Mouse (Mus musculus): Measurements from ENCODE around the gene Ankrd13a. TPM values are rescaled to one million over a fixed set of nuclear protein-coding genes. Genes with fewer than 3 reads are reported as not detected.
"Not testable (repeated sequence)": the region's sequence is repeated elsewhere in the genome, so short reads cannot be mapped to it uniquely, and the experiment has no call there.

Ankrd13a gene
- polyA plus RNA-seq, 1 experiment from 2014 or later = 43.1 TPM

DNA sequence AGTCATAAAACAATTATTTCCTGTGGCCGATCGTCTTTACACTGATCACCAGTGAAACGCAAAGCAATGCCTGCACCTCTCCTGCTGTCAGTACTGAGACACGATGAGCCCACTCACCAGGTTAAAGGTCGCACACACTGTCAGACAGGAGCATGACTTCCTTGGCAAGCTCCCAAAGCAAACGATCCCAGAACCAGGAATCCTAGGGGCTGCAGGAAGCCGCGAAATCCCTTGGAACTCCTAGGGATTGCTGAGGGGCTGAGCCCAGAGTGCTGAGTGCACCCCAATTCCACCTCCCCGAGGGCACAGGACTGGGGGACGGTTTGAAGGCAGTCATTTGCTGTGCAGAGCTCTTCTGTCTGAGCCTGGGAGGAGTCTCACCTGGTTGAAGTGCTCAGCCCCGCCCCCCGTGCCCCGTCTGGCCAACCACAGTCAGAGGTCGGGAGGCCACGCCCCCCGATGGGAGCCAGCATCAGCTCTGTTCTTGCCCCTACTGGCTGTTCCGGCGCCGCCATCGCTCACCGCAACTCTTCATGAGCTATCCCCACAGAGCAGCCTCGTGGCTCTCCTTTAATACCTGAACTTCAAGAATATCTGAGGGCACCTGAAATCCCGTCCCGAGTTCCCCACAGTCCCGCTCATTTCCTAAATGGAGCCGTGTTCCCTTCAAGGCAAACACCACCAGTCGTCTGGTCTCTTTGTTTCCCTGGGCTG lies 51.7 kb downstream of the Ankrd13a start:
- H3K4me1 ChIP-seq (replicated peaks; ENCODE audit: control insufficient read depth, insufficient read depth, low read length) = peaks cover 3% of the 10 kb centered on the region; the same call in 1 of the 2 replicates
- H3K27me3 ChIP-seq (ENCODE audit: control insufficient read depth, insufficient read depth, low read depth, low read length) = no peaks in the 10 kb centered on the region
- H3K9me3 ChIP-seq (ENCODE audit: control insufficient read depth, low read length) = peaks cover 4% of the 10 kb centered on the region
- H3K27ac ChIP-seq (ENCODE audit: low read length) = no peak overlapping the region
- ATAC-seq (ENCODE audit: low read depth) = peak; percentile 79
- peak overlapping the region; percentile 62 for H3K4me2 ChIP-seq (ENCODE audit: low read depth, low read length)
- H3K4me3 ChIP-seq (ENCODE audit: low read length) = peak overlapping the region; percentile 35
- WGBS = 6% methylated on average over 27 of the region's 27 CpGs
- peaks cover 4% of the 10 kb centered on the region for H3K36me3 ChIP-seq (ENCODE audit: control insufficient read depth, insufficient read depth, low read length)
- H3K9ac ChIP-seq (ENCODE audit: low read length) = peak overlapping the region; percentile 53

DNA sequence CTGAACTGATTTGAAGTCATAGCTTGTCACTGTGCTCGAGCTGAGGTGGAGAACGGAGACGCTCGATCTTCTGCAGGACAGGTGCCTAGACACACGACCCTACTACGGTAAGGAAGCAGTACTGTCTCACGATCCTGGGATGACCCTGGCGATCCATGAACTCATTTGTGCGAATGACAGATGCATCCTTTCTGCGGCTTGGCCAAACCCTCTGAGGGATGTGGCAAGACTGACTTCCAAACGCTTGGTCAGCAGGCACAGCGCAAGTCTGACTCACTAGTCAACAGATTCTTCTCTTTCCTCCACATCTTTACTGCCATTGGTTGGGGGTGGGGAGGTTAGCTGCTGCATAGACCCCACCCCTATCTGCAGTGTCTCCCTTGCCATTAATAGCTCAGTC lies 53.0 kb downstream of the Ankrd13a start:
- no peaks in the 10 kb centered on the region for H3K9me3 ChIP-seq (ENCODE audit: control insufficient read depth, low read length)
- H3K9ac ChIP-seq (ENCODE audit: low read length) = no peak overlapping the region
- WGBS = 70% methylated on average over 12 of the region's 12 CpGs
- ATAC-seq (ENCODE audit: low read depth) = no peak
- no peaks in the 10 kb centered on the region for H3K27me3 ChIP-seq (ENCODE audit: control insufficient read depth, insufficient read depth, low read depth, low read length)
- peaks cover 3% of the 10 kb centered on the region; the same call in 1 of the 2 replicates for H3K4me1 ChIP-seq (replicated peaks; ENCODE audit: control insufficient read depth, insufficient read depth, low read length)
- no peak overlapping the region for H3K4me2 ChIP-seq (ENCODE audit: low read depth, low read length)
- H3K27ac ChIP-seq (ENCODE audit: low read length) = no peak overlapping the region
- H3K4me3 ChIP-seq (ENCODE audit: low read length) = no peak overlapping the region
- H3K36me3 ChIP-seq (ENCODE audit: control insufficient read depth, insufficient read depth, low read length) = no peaks in the 10 kb centered on the region

DNA sequence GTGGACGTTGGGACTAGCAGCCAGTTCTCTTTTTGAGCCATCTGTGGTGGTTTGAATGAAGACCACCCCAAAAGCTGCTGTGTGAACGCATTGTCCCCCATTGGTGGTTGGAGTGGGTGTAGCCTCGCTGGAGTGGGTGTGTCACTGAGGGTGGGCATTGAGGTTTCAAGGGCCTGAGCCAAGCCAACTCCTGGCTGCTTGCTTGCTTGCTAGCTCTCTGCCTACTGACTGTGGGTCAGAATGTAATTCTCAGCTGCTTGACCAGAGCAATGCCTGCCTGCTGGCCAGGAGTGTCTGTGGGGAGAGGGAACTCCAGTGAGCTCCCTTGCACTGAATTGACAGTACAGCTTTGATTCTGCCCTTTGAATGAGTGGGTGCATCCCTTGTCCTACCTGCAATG lies 55.3 kb downstream of the Ankrd13a start:
- no peaks in the 10 kb centered on the region for H3K36me3 ChIP-seq (ENCODE audit: control insufficient read depth, insufficient read depth, low read length)
- H3K4me3 ChIP-seq (ENCODE audit: low read length) = no peak overlapping the region
- no peak overlapping the region for H3K9ac ChIP-seq (ENCODE audit: low read length)
- no peak overlapping the region for H3K27ac ChIP-seq (ENCODE audit: low read length)
- H3K27me3 ChIP-seq (ENCODE audit: control insufficient read depth, insufficient read depth, low read depth, low read length) = no peaks in the 10 kb centered on the region
- WGBS = 67% methylated on average over 3 of the region's 3 CpGs
- no peaks in the 10 kb centered on the region for H3K9me3 ChIP-seq (ENCODE audit: control insufficient read depth, low read length)
- H3K4me2 ChIP-seq (ENCODE audit: low read depth, low read length) = no peak overlapping the region
- peaks cover 3% of the 10 kb centered on the region; the same call in 1 of the 2 replicates for H3K4me1 ChIP-seq (replicated peaks; ENCODE audit: control insufficient read depth, insufficient read depth, low read length)
- ATAC-seq (ENCODE audit: low read depth) = no peak

DNA sequence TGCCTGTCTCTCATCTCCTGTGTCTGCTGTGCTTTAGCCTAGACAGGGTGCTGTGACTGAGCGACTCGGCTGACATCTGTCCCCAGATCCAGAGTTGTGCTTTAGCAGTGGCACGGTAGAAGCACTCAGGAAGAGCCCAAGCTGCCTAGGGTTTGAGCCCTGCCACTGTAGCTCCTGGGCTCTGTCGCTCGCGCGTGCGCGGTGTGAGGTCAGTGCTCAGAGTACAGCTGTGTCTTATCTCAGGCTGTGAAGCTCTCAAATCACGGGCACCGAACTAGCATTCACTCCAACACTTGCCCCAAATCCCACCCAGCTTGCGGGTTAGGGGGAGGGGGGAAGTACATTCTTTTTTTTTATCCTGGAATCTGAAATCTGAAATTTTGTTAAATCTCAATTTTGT lies 62.4 kb downstream of the Ankrd13a start:
- WGBS = 37% methylated on average over 12 of the region's 12 CpGs
- H3K4me2 ChIP-seq (ENCODE audit: low read depth, low read length) = no peak overlapping the region
- H3K4me3 ChIP-seq (ENCODE audit: low read length) = no peak overlapping the region
- peak; percentile 79 for ATAC-seq (ENCODE audit: low read depth)
- no peaks in the 10 kb centered on the region for H3K27me3 ChIP-seq (ENCODE audit: control insufficient read depth, insufficient read depth, low read depth, low read length)
- H3K4me1 ChIP-seq (replicated peaks; ENCODE audit: control insufficient read depth, insufficient read depth, low read length) = no peaks in the 10 kb centered on the region; the same call in 1 of the 2 replicates
- peaks cover 4% of the 10 kb centered on the region; the same call in 1 of the 2 replicates for H3K9me3 ChIP-seq (ENCODE audit: control insufficient read depth, low read length)
- H3K27ac ChIP-seq (ENCODE audit: low read length) = no peak overlapping the region
- H3K36me3 ChIP-seq (ENCODE audit: control insufficient read depth, insufficient read depth, low read length) = no peaks in the 10 kb centered on the region
- no peak overlapping the region for H3K9ac ChIP-seq (ENCODE audit: low read length)

- 0 out of 2 replicates have a peak, but pooled peaks have one; percentile 31 for ATAC-seq (ENCODE audit: low read depth)
- H3K27ac ChIP-seq (ENCODE audit: low read length) = not testable (repeated sequence)
Measured at GRCm38 (mm10) chr5:114840481-114840880, 66.0 kb downstream of the Ankrd13a start.

DNA sequence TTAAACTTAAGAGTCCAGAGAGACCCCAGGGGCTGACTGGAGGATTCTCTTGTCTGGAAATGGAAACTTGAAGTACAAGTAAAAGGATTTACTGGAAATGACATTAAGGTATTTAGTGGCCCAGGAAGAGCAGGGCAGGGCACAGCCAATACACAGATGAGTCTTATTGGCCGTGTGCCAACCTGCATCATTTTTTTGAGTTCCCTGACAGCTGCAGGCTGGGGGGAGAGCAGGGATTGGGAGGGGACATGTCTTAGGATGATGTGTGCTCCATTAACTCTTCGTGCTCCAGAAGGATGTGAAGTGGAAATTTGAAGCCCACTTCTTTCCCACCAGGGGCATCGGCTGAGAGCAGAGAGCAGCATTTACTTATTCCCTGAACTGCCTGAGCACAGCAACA lies 67.7 kb downstream of the Ankrd13a start:
- H3K4me2 ChIP-seq (ENCODE audit: low read depth, low read length); H3K27ac ChIP-seq (ENCODE audit: low read length); ATAC-seq (ENCODE audit: low read depth); H3K9ac ChIP-seq (ENCODE audit: low read length); H3K9me3 ChIP-seq (ENCODE audit: control insufficient read depth, low read length); H3K36me3 ChIP-seq (ENCODE audit: control insufficient read depth, insufficient read depth, low read length); H3K4me3 ChIP-seq (ENCODE audit: low read length); H3K27me3 ChIP-seq (ENCODE audit: control insufficient read depth, insufficient read depth, low read depth, low read length); H3K4me1 ChIP-seq (replicated peaks; ENCODE audit: control insufficient read depth, insufficient read depth, low read length): not testable (repeated sequence)
- 21% methylated on average over 3 of the region's 3 CpGs for WGBS

More at GRCm38 (mm10) chr5:114840481-114840880, 66.0 kb downstream of the Ankrd13a start:
- H3K9me3 ChIP-seq (ENCODE audit: control insufficient read depth, low read length); H3K4me2 ChIP-seq (ENCODE audit: low read depth, low read length); H3K4me3 ChIP-seq (ENCODE audit: low read length); H3K4me1 ChIP-seq (replicated peaks; ENCODE audit: control insufficient read depth, insufficient read depth, low read length); H3K27me3 ChIP-seq (ENCODE audit: control insufficient read depth, insufficient read depth, low read depth, low read length); H3K36me3 ChIP-seq (ENCODE audit: control insufficient read depth, insufficient read depth, low read length); H3K9ac ChIP-seq (ENCODE audit: low read length): not testable (repeated sequence)
- 45% methylated on average over 5 of the region's 5 CpGs for WGBS

- H3K4me3 ChIP-seq (ENCODE audit: low read length) = no peak overlapping the region
- no peaks in the 10 kb centered on the region for H3K36me3 ChIP-seq (ENCODE audit: control insufficient read depth, insufficient read depth, low read length)
- no peaks in the 10 kb centered on the region for H3K27me3 ChIP-seq (ENCODE audit: control insufficient read depth, insufficient read depth, low read depth, low read length)
- no peak for ATAC-seq (ENCODE audit: low read depth)
- 58% methylated on average over 5 of the region's 5 CpGs for WGBS
- H3K27ac ChIP-seq (ENCODE audit: low read length) = no peak overlapping the region
- H3K4me2 ChIP-seq (ENCODE audit: low read depth, low read length) = no peak overlapping the region
- peaks cover 4% of the 10 kb centered on the region; the same call in 1 of the 2 replicates for H3K9me3 ChIP-seq (ENCODE audit: control insufficient read depth, low read length)
- no peak overlapping the region for H3K9ac ChIP-seq (ENCODE audit: low read length)
- H3K4me1 ChIP-seq (replicated peaks; ENCODE audit: control insufficient read depth, insufficient read depth, low read length) = peaks cover 5% of the 10 kb centered on the region; the same call in 1 of the 2 replicates
Measured at GRCm38 (mm10) chr5:114842674-114843073, 68.2 kb downstream of the Ankrd13a start.

GRCm38 (mm10) chr5:114844371-114844770 lies 69.9 kb downstream of the Ankrd13a start:
- H3K4me2 ChIP-seq (ENCODE audit: low read depth, low read length); H3K4me3 ChIP-seq (ENCODE audit: low read length); H3K36me3 ChIP-seq (ENCODE audit: control insufficient read depth, insufficient read depth, low read length); H3K27me3 ChIP-seq (ENCODE audit: control insufficient read depth, insufficient read depth, low read depth, low read length); H3K4me1 ChIP-seq (replicated peaks; ENCODE audit: control insufficient read depth, insufficient read depth, low read length); H3K9me3 ChIP-seq (ENCODE audit: control insufficient read depth, low read length); ATAC-seq (ENCODE audit: low read depth); H3K27ac ChIP-seq (ENCODE audit: low read length); H3K9ac ChIP-seq (ENCODE audit: low read length): not testable (repeated sequence)
- 81% methylated on average over 2 of the region's 2 CpGs for WGBS

DNA sequence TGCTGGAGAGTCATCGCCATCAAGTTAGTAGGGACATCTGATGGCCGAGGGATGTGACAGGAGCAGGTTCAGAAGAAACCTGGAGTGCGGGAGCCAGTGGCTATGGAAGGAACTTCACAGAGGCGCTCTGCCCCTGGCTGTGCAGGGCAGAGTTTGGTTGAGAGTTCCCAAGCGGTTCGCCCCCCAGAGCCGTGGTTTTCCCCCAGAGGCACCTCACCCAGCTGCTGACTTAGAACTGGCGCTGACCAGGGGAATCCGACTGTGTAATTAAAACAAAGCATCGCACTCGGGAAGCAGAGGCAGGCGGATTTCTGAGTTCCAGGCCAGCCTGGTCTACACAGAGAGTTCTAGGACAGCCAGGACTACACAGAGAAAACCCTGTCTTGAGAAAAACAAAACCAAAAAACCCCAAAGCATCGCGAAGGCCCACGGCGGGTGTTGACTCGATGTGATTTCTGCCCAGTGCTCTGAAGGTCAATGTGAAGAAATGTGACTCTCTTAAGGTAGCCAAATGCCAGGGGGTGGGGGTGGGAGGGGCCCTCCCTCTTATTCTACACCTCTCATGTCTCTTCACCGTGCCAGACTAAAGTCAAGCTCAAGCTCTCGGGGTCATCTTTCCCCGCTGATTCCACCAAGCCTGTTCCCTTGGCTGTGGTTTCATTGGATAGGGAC lies 77.2 kb downstream of the Ankrd13a start:
- Histone ChIP-seq H3K27me3 (ENCODE audit: control insufficient read depth, insufficient read depth, low read depth, low read length) (no peaks in the 10 kb centered on the region), H3K4me3 (ENCODE audit: low read length) (no peak overlapping the region), H3K9me3 (ENCODE audit: control insufficient read depth, low read length) (no peaks in the 10 kb centered on the region), H3K4me1 (replicated peaks; ENCODE audit: control insufficient read depth, insufficient read depth, low read length) (no peaks in the 10 kb centered on the region), H3K9ac (ENCODE audit: low read length) (no peak overlapping the region), H3K27ac (ENCODE audit: low read length) (no peak overlapping the region), H3K4me2 (ENCODE audit: low read depth, low read length) (no peak overlapping the region), H3K36me3 (ENCODE audit: control insufficient read depth, insufficient read depth, low read length) (no peaks in the 10 kb centered on the region)
- 75% methylated on average over 20 of the region's 20 CpGs for WGBS
- ATAC-seq (ENCODE audit: low read depth) = no peak; the same call in 1 of the 2 replicates
